Mouse (Mus musculus) lung, postnatal 10 days (tissue): Measurements from ENCODE around the gene Sema3a.
"Not testable (repeated sequence)": the region's sequence is repeated elsewhere in the genome, so short reads cannot be mapped to it uniquely, and the experiment has no call there.

Experiments used
- DNase-seq: peaks from one replicate; pipeline ENCODE4 v3.0.0; 2021

Sema3a gene

GRCm38 (mm10) chr5:13431827-13432226, 306.6 kb downstream of the Sema3a start:
- no peak for DNase-seq

GRCm38 (mm10) chr5:13432574-13432973, 307.4 kb downstream of the Sema3a start:
- no peak for DNase-seq

DNA sequence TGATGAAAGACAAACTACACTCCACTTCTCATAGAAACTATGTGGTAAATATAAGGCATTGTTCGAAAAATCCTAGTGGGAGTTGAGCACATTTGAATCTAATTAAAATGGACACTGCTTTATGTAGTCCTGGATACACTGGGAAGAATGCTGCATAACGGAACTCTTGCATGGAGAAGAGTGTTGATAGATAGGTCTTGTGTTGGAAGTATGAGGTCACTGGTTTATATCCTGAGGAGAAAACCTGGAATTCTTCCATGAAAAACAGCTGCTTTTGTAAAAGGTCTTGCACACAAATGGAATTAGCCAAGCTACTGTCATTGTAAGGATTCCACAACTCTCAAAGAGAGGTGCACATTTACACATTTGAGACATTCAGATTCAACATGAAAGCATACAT, 308.1 kb downstream of the Sema3a start:
- no peak for DNase-seq

- peak; percentile 5 for DNase-seq
Measured at GRCm38 (mm10) chr5:13441112-13441511, 315.9 kb downstream of the Sema3a start.

GRCm38 (mm10) chr5:13460182-13461001, 335.2 kb downstream of the Sema3a start:
- no peak for DNase-seq

DNA sequence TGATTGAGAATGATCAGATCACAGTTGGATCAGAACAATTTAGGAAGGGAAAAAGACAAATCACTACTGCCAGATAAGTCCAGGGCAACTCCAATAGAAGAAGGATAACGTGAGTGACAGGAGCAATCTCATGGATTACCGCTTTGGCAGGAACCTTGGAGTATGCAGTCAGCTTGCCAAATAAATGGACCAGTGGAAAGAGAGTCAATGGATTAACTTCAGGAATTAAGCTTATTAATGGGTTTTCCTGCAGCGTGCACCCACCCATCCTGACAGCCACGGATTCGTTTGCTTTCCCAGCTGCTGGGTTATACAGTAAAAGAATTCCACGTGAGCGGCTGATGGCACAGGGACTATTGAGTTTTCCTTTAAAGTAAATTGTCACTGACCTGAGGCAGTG, 343.6 kb downstream of the Sema3a start:
- no peak for DNase-seq

GRCm38 (mm10) chr5:13469401-13469800, 344.2 kb downstream of the Sema3a start:
- no peak for DNase-seq

DNA sequence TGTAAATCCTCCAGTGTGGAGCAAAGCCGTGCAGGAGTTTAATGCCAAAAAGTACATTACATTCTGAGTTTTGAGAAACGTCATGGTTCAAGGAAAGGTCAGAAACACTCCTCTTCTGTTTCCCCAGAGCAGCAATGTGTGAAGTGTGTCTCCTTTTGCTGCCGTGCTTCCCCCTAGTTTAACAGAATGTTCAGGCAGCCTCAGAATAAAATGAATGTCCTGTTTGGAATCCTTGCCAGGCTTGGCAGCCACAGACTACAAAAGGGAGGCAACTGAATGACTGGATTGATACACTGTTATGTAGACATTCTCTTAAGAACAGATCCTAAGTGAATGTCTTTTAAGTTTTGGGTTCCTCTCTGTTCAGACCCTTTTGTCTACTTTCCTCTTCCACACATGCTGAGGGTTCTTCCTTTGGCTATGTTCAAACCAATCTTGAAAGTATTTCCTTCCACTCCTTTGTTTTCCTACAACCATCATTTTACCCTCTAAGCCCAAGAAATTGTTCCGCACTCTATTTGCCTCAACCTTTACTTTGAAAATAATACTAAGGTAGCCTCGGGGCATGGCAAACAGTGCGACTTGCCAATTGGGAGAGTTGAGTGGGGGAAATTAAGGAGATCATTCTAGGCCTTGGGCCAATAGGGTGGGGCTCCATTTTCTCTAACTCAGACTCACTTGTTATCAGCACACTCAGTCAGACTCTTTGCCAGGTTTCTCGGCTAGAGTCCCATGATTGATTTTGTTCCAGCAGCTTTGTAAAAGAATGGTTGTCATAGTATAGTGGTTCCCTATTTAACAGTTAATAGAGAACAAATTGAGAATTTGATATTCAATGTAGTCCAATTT, 345.1 kb downstream of the Sema3a start:
- peak; percentile 43 for DNase-seq

- no peak for DNase-seq
Measured at GRCm38 (mm10) chr5:13477653-13478052, 352.4 kb downstream of the Sema3a start.

GRCm38 (mm10) chr5:13488671-13489070, 363.5 kb downstream of the Sema3a start:
- no peak for DNase-seq

GRCm38 (mm10) chr5:13495967-13496366, 370.8 kb downstream of the Sema3a start:
- not testable (repeated sequence) for DNase-seq

GRCm38 (mm10) chr5:13499835-13500234, 374.6 kb downstream of the Sema3a start:
- DNase-seq = no peak

DNA sequence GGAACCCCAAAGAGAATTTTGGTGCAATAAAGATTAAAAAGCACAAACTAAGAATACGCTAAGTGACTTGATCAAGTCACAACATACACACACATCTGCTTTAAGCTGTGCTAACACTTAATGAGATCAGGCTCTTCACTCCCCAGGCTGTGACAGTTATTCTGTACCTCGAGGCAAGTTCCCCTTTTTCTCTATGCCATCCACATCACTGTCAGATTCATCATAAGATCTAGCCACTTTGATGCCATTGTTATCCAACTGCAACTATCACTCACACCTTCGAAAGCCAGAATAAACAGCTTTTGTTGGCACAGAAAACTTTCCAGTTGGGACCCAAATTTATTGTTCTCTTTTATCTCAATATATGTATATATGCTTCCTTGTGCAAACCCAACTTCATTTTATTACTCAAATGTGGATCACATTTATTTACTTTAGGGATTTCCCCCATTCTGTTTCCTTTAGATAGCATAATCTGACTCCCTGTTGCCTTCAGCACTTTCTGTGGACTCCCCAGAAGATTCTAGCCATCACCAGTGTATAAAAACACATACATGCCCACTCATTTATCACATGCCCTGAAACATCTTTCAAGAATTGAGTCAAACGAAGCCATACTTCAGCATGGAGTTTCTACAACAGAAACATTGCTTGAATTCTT, 380.8 kb downstream of the Sema3a start:
- no peak for DNase-seq

DNA sequence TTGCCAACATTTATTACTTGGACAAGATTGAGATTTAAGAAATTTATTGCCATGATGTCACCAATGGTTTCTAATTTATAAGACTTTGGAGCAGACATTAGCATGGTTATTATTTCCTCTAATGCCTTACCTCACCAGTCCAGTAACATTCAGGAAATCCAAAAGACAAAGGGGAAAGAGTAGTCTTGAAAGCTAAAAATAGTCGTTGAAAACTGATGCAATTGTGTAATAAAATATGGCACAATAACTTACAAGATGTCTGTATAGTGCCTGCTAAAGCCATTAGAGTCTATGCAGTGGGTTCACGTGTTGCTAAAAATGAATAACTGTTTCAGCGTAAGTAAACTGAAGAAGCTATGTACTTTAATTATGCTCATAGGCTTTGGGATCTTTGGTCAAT, 383.9 kb downstream of the Sema3a start:
- no peak for DNase-seq

- DNase-seq = no peak
Measured at GRCm38 (mm10) chr5:13517018-13517417, 391.8 kb downstream of the Sema3a start.

DNA sequence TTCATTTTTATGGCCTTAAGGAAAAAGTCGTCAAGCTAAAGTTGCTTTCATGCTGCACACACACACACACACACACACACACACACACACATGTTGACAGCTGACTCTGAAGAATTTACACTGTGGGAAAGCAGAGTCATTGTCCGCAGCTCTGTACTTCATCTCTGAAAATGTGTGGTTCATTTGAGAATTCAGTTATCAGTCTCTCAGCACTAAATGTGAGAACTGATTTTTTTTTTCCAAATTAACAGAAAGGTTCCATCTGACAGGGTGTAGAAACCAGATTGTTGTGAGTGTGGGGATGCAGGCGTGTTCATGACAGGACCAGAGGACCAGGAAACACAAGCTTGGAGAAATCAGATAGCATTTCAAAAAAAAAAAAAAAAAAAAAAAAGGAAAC, 400.4 kb downstream of the Sema3a start:
- no peak for DNase-seq

- DNase-seq = no peak
Measured at GRCm38 (mm10) chr5:13527037-13527464, 401.8 kb downstream of the Sema3a start.

GRCm38 (mm10) chr5:13529226-13529625, 404.0 kb downstream of the Sema3a start:
- DNase-seq = no peak

DNA sequence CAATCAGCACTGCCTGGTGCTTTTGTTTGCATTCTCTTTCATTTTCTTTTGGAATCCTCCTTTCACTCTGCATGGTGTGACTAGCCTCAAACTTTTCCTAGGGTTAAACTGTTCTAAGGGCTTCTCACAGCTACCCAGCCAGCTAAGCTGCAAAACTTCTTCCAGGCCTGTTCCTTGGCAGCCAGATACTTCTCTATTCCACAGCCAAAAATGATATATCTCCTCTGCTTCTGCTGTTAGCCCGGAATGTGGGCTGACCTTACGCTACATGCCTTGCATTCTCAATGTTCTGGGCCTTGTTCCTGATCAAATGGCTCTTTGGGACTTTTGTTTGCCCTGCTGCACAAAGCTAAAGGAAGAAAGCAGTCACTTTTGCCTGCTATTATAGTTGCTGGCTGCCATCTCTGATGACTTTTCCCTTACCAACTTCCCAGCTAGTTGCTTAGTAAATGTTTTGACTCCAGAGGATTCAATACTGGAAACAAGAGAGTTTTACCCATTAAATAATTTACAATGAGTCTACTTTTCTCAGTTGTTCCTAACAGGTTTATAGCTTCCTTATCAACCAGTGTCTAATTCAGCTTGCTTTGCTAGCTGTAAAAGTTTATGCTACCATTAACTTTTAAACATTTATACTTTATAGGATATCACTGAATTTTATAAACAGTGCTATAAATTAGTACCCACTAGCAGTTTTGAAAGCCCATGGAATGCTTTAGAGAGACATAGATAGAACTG, 422.4 kb downstream of the Sema3a start:
- DNase-seq = peak; percentile 40

GRCm38 (mm10) chr5:13548210-13548554, 423.0 kb downstream of the Sema3a start:
- no peak for DNase-seq

DNA sequence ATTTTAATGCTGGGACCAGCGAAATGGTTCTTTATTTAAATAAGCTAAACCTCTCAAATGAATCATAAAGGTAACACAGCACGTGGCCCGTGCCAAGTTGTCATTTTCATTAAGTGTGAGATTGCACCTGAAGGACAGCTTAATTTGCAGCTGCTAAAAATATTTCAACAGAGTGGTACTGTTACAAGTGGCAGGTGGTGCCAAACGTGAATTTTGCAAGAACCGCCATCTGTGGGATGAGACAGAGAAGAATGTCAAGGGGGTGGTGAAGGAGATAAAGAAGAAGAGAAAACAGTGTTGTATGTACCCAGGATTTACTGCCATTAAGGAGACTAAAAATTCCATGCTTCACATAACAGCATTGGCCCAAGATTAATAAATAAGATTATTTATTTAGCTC, 423.9 kb downstream of the Sema3a start:
- no peak for DNase-seq

DNA sequence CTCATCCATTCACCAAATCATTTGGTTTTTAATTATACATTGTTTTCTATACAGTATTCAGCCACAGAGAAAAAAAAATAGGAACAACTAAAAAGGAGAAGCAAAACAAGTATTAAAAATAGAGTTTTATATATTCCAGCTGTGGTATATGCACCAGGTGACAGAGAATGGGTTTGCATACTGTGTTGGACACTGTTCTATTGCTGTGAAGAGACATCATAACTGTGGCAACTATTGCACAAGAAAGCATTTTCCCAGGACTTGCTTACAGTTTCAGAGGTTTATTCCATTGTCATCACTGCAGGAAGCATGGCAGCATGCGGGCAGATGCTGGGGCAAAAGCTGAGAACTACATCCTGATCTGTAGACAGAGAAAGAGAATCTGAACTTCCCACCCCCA, 425.7 kb downstream of the Sema3a start:
- DNase-seq = no peak

GRCm38 (mm10) chr5:13557257-13557656, 432.0 kb downstream of the Sema3a start:
- DNase-seq = no peak
